Mouse (Mus musculus) stomach, embryonic 15.5 days (tissue): ENCODE measurements at regions not wholly inside any gene's neighbourhood (a gene's known extent, or its start where the extent isn't known, plus 50 kb on each side); places are given as distances from the start of the nearest gene placed in this dataset.

Experiments
- ATAC-seq: fragments of 200-750 bp; cut with Nextera tagmentation; 2 replicates; pipeline ENCODE4 v1.8.0; 2017; ENCODE audit warnings: low read depth, moderate number of reproducible peaks, moderate TSS enrichment; ENCODE audit not compliant: insufficient read depth, low FRiP score
- H3K27ac ChIP-seq: fragments of 300-500 bp; sonication (generic); 2 replicates; pipeline ENCODE4 v1.5.1; 2015; ENCODE audit warnings: mild to moderate bottlenecking, inconsistent platforms
- H3K27me3 ChIP-seq: fragments of 300-500 bp; sonication (generic); replicated peaks from 2 replicates; pipeline ENCODE4 v1.6.1; 2015; ENCODE audit warnings: inconsistent platforms
- H3K36me3 ChIP-seq: fragments of 300-500 bp; sonication (generic); 2 replicates; pipeline ENCODE4 v1.6.1; 2015; ENCODE audit warnings: inconsistent platforms
- H3K4me1 ChIP-seq: fragments of 300-500 bp; sonication (generic); 2 replicates; pipeline ENCODE4 v1.6.1; 2015; ENCODE audit warnings: inconsistent platforms
- H3K4me2 ChIP-seq: fragments of 300-500 bp; sonication (generic); 2 replicates; pipeline ENCODE4 v1.6.1; 2015; ENCODE audit warnings: mild to moderate bottlenecking, inconsistent platforms
- H3K4me3 ChIP-seq: fragments of 300-500 bp; sonication (generic); replicated peaks from 2 replicates; pipeline ENCODE4 v1.5.1; 2015; ENCODE audit warnings: inconsistent platforms
- H3K9ac ChIP-seq: fragments of 300-500 bp; sonication (generic); 2 replicates; pipeline ENCODE4 v1.6.1; 2015; ENCODE audit warnings: inconsistent platforms
- H3K9me3 ChIP-seq: fragments of 300-500 bp; sonication (generic); 2 replicates; pipeline ENCODE4 v1.6.1; 2016; ENCODE audit warnings: inconsistent platforms
- WGBS: fragments of 180-500 bp; shearing (Covaris S2); methylation state at CpG from one replicate; pipeline ENCODE4 v1.1.7; 2015; 5-methylcytosine and 5-hydroxymethylcytosine counted together

GRCm38 (mm10) chr1:14613232-14613894 is 1479.8 kb downstream of the 4930444P10Rik start:
- H3K36me3 ChIP-seq = no peaks in the 10 kb centered on the region
- no peaks in the 10 kb centered on the region for H3K4me1 ChIP-seq
- WGBS = 94% methylated on average over 2 of the region's 2 CpGs
- H3K4me2 ChIP-seq = no peak overlapping the region
- no peak overlapping the region for H3K9ac ChIP-seq
- no peak overlapping the region for H3K27ac ChIP-seq
- H3K4me3 ChIP-seq = no peak overlapping the region
- no peaks in the 10 kb centered on the region for H3K27me3 ChIP-seq
- H3K9me3 ChIP-seq = no peaks in the 10 kb centered on the region
- ATAC-seq = no peak

DNA sequence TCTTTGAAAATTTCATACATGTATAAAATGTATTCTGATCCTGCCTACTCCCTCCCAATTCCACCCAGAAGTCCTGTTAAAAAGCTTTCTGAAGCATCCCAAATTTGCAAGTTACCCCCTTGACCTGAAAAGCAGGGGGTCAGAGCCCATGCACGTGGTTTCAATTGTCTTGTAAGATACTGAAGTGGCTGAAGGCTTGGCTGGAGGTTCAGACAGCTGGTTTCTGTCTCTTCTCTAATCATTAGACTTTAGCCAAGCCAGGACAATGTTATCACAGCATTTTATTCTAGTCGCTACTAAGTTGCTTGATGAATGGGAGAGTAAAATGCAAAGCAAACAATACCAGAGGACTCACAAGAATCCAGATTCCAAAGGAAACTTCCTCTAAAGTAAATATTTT is 1484.1 kb downstream of the 4930444P10Rik start:
- H3K9me3 ChIP-seq = no peaks in the 10 kb centered on the region
- WGBS = 7% methylated on average over 2 of the region's 2 CpGs

DNA sequence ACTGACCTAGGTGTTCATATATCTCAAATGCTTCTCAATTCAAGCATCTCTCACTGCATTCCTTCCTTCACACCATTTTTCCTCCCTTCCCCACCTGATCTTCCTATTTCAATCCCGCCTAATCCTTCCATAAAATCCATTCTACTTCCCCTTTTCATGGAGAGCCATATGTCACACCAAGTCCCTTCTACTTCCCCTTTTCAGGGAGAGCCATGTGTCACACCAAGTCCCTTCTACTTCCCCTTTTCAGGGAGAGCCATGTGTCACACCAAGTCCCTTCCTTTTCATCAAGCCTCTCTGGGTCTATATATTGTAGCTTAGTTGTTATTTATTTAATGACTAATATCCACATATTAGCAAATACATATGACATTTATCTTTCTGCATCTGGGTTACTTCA is 1497.2 kb downstream of the 4930444P10Rik start:
- WGBS = 76% methylated on average over 1 of the region's 1 CpGs
- Histone ChIP-seq H3K27ac (no peak overlapping the region), H3K27me3 (no peaks in the 10 kb centered on the region), H3K9me3 (no peaks in the 10 kb centered on the region), H3K9ac (no peak overlapping the region), H3K4me1 (no peaks in the 10 kb centered on the region), H3K4me2 (no peak overlapping the region), H3K4me3 (no peak overlapping the region), H3K36me3 (no peaks in the 10 kb centered on the region)
- ATAC-seq = no peak

More for the DNA sequence above, 1484.1 kb downstream of the 4930444P10Rik start:
- H3K36me3 ChIP-seq = no peaks in the 10 kb centered on the region
- H3K27me3 ChIP-seq = no peaks in the 10 kb centered on the region
- H3K4me2 ChIP-seq = no peak overlapping the region
- H3K9ac ChIP-seq = no peak overlapping the region
- no peak overlapping the region for H3K27ac ChIP-seq
- no peaks in the 10 kb centered on the region for H3K4me1 ChIP-seq
- ATAC-seq = no peak
- H3K4me3 ChIP-seq = no peak overlapping the region

GRCm38 (mm10) chr1:14589905-14590304 is 1503.2 kb downstream of the 4930444P10Rik start:
- Histone ChIP-seq H3K27ac (no peak overlapping the region), H3K4me1 (no peaks in the 10 kb centered on the region), H3K27me3 (no peaks in the 10 kb centered on the region), H3K4me3 (no peak overlapping the region), H3K9me3 (no peaks in the 10 kb centered on the region), H3K36me3 (no peaks in the 10 kb centered on the region), H3K4me2 (no peak overlapping the region), H3K9ac (no peak overlapping the region)
- no peak for ATAC-seq
- WGBS = 69% methylated on average over 5 of the region's 5 CpGs

GRCm38 (mm10) chr1:14579376-14579775 is 1513.7 kb downstream of the 4930444P10Rik start:
- no peak overlapping the region for H3K4me3 ChIP-seq
- H3K4me1 ChIP-seq = no peaks in the 10 kb centered on the region
- no peak overlapping the region for H3K4me2 ChIP-seq
- no peaks in the 10 kb centered on the region for H3K36me3 ChIP-seq
- no peak for ATAC-seq
- H3K27ac ChIP-seq = no peak overlapping the region
- 88% methylated on average over 1 of the region's 1 CpGs for WGBS
- no peak overlapping the region for H3K9ac ChIP-seq
- no peaks in the 10 kb centered on the region for H3K27me3 ChIP-seq
- H3K9me3 ChIP-seq = no peaks in the 10 kb centered on the region

- no peak overlapping the region for H3K4me2 ChIP-seq
- no peaks in the 10 kb centered on the region for H3K9me3 ChIP-seq
- H3K9ac ChIP-seq = no peak overlapping the region
- no peaks in the 10 kb centered on the region for H3K36me3 ChIP-seq
- no peak for ATAC-seq
- H3K27ac ChIP-seq = no peak overlapping the region
- WGBS = 92% methylated on average over 1 of the region's 1 CpGs
- H3K4me3 ChIP-seq = no peak overlapping the region
- no peaks in the 10 kb centered on the region for H3K4me1 ChIP-seq
- H3K27me3 ChIP-seq = no peaks in the 10 kb centered on the region
Observed at GRCm38 (mm10) chr1:14576263-14576662, 1516.9 kb downstream of the 4930444P10Rik start.

GRCm38 (mm10) chr1:14570562-14570981 is 1522.6 kb downstream of the 4930444P10Rik start:
- no peak overlapping the region; the same call in 1 of the 2 replicates for H3K27ac ChIP-seq
- H3K4me3 ChIP-seq = no peak overlapping the region
- no peaks in the 10 kb centered on the region for H3K9me3 ChIP-seq
- H3K27me3 ChIP-seq = no peaks in the 10 kb centered on the region
- peak; percentile 27; the same call in 1 of the 2 replicates for ATAC-seq
- no peak overlapping the region for H3K9ac ChIP-seq
- WGBS = 15% methylated on average over 5 of the region's 5 CpGs
- no peaks in the 10 kb centered on the region for H3K36me3 ChIP-seq
- no peaks in the 10 kb centered on the region for H3K4me1 ChIP-seq
- no peak overlapping the region for H3K4me2 ChIP-seq

DNA sequence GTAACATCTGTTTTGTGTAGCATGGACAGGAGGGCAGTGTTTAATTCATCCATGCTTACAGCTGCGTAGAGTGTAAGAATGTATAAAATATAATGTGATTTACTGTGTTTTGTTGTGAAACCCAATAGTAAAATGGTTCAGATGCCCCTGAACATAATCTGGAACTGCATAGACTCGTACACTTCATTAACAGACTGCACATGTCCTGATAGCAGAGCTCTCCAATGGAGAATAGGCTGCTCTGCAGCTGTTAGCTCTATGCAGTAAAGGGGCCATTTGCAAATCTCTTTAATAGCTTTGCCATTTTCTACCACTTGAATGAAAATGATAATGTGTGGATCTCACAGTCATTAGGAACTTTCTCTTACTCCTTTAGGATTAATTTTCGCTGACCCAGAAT is 1523.0 kb downstream of the 4930444P10Rik start:
- ATAC-seq = peak; percentile 35; the same call in 1 of the 2 replicates
- Histone ChIP-seq H3K27ac (no peak overlapping the region), H3K27me3 (no peaks in the 10 kb centered on the region), H3K36me3 (no peaks in the 10 kb centered on the region), H3K9ac (no peak overlapping the region), H3K9me3 (no peaks in the 10 kb centered on the region), H3K4me1 (no peaks in the 10 kb centered on the region), H3K4me2 (no peak overlapping the region), H3K4me3 (no peak overlapping the region)
- 26% methylated on average over 3 of the region's 3 CpGs for WGBS

DNA sequence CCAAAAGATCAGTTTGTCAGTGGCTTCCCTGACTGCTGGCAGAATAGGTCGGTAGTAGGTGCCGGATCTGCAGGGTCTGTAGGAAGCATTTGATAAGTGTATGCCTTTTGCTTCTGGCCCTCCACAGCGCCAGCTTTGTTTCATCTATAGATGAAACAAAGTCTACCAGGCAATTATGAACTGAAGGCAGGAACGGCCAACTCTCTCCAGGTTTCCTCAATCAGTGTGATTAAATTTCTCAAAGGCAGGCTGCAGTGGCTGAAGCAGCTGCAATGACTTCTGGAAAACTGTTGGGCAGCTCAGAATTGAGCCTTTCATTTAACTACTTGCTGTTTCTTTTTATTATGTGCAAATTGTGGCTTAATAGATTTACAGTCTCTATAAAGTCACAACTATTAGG is 1526.1 kb downstream of the 4930444P10Rik start:
- WGBS = 74% methylated on average over 4 of the region's 4 CpGs
- Histone ChIP-seq H3K36me3 (no peaks in the 10 kb centered on the region), H3K27me3 (no peaks in the 10 kb centered on the region), H3K27ac (no peak overlapping the region), H3K4me2 (no peak overlapping the region), H3K9me3 (no peaks in the 10 kb centered on the region), H3K9ac (no peak overlapping the region), H3K4me1 (no peaks in the 10 kb centered on the region), H3K4me3 (no peak overlapping the region)
- no peak for ATAC-seq

- Histone ChIP-seq H3K27me3 (no peaks in the 10 kb centered on the region), H3K4me1 (no peaks in the 10 kb centered on the region)
Observed at GRCm38 (mm10) chr1:14566386-14566785, 1526.7 kb downstream of the 4930444P10Rik start.

More at GRCm38 (mm10) chr1:14566386-14566785, 1526.7 kb downstream of the 4930444P10Rik start:
- Histone ChIP-seq H3K9ac (no peak overlapping the region), H3K4me2 (no peak overlapping the region), H3K36me3 (no peaks in the 10 kb centered on the region), H3K9me3 (no peaks in the 10 kb centered on the region), H3K4me3 (no peak overlapping the region), H3K27ac (no peak overlapping the region)
- ATAC-seq = no peak
- WGBS = 79% methylated on average over 1 of the region's 1 CpGs
